Mouse (Mus musculus): Measurements from ENCODE around the gene Zfp719.

The Zfp719 gene

DNA sequence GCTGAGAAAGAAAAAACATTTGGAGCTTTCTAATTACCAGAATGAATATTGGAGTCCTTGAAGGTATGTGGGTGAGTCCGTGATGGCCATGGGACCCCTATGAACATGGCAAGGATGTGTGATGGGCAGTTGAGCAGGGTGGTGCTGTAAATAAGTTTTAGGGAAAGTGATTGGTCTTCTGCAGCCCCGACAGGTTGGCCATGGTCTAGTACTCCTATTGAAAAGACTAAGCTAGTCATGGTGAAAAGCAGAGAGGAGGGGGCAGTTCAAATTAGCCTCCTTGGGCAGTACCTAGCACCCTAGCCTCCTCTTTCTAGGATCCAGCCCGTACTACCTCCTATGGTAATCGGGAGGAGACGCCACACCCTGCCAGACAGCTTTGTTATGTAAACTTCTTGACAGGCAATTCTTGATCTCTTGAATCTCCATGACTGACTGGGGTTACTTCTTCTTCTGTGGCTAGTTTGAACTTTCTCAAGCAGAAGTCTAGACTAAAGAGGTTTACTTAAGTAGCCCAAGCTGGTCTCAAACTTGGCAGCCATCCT, 28.4 kb downstream of the Zfp719 start:
- DNase-seq = no peak

- no peak for DNase-seq
Measured at GRCm38 (mm10) chr7:43608316-43608824, 29.0 kb downstream of the Zfp719 start.

DNA sequence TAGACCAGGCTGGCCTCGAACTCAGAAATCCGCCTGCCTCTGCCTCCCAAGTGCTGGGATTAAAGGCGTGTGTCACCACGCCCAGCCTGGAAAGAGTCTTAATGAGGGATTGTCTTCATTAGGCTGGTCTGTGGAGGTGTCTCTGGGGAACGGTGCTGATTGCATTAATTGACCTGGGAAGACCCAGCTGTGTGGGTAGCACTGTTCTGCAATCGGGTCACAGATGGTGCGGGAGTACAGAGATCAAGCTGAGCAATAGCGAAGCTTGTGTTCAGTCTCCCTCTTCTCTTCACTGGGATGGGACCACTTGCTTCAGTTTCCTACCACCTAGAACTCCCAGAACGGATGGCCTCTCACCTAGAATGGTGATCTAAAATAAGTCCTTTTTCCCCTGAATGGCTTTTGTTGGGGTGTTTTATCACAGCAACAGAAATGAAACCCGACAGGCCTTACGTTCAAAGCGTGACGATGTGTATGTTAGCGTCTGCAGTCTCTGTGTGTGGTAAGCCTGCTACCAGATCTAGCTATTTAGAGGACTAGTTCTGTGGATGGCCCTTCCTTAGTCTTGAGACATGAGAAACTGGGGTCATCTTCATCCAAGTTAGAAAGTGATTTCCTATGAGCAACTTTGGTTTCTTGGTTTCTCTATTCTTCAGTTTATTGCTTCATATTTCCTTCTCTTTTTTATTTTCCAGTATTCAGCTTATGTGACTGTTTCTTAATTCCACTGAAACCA, 34.6 kb downstream of the Zfp719 start:
- DNase-seq = no peak

DNA sequence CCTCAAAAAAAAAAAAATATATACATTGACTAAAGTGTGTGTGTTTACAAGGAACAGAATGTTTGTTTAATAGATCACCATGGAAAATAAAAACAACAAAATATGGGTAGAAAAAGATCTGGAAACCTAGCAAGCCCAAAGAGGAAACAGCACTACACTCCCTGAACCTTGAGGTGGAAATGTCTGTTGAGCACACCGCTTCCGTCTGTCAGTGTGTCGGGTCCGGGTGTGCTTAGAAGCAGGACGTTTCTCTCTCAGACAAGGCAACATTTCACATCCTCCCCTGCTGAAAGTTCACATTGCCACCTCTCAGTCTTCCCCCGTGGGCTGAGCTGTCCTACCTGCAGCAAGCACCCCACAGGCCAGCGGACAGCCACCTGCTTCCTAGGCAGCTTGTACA, 43.5 kb downstream of the Zfp719 start:
- DNase-seq = no peak

GRCm38 (mm10) chr7:43623819-43624218, 44.4 kb downstream of the Zfp719 start:
- DNase-seq = peak; percentile 5

- no peak for DNase-seq
Measured at GRCm38 (mm10) chr7:43625065-43625464, 45.7 kb downstream of the Zfp719 start.

GRCm38 (mm10) chr7:43625794-43626422, 46.5 kb downstream of the Zfp719 start:
- DNase-seq = no peak

DNA sequence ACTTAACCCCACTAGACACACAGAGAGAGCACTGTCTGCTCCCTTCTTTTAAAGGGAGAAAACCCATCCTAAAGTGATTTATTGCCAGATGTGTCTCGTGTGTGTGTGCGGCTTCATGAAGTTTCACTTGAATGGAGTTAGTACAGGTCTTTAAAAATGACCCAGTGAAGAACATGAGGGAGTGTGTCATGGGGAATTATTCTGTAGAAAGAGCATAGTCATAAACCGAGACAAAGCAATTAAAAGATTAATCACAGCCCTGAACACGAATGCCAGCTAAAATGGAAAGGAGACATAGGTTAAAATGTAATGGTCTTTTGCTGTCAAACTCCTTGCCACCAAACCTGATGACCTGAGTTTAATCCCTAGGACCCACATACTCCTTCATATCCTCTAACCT, 54.5 kb downstream of the Zfp719 start:
- DNase-seq = no peak

DNA sequence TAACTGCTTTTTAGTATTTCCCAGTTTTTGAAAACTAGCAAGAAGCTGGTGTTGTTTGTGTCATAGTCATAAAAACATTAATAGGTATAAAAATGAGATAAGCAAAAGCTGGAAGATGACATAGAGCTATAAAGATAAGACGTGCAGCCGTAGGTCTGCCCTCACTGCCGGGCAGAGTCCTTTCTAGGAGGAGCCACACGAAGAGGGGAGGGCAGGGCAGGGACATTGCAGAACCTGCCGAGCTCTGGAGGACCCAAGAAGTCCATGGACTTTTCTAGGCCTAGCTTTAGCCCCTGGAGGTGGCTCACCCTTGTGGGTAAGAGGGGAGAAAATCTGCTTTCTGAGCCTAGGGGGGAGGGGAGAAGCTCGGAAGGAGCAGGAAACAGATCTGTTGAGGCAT, 55.1 kb downstream of the Zfp719 start, which contains the start of gene Ceacam18:
TSS of gene Ceacam18 (plus strand) at position 208 of the 400 bp plus-strand sequence.
- no peak for DNase-seq

DNA sequence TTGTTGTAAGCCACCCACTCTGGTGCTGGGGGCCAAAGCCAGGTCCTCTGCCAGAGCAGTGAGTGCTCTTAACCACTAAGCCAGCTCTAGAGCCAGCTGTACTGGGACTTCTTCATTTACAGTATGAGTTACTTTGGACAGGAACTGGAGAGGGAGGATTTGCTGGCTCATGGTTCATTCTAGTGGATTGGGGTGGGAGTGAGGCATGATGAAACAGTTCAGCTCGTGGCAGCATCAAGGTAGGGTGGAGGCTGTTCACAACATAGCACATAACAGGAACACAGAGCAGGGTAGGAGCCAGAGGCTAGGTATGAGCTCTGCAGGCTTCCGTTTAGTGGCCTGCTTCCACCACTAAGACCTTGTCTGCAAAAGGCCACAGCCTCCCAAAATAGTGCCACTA, 56.8 kb downstream of the Zfp719 start:
- no peak for DNase-seq

DNA sequence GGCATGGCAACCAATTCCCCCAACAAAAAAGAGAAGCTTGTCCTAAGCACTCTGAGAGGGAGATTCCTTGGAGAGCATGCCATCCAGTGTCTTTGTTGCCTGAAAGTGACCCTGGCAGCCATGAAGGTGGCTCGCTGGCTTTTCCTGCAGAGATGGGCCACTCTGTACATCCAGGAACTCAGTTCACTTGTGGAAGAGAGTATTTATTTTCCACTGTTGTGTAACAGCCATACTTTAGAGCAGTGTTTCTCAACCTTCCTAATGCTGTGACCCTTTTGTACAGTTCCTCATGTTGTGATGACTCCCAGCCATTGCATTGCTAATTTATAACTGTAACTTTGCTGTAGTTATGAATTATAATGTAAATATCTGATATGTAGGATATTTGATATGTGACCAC, 57.7 kb downstream of the Zfp719 start:
- no peak for DNase-seq

- DNase-seq = no peak
Measured at GRCm38 (mm10) chr7:43642587-43642986, 63.2 kb downstream of the Zfp719 start.
